Mouse (Mus musculus): ENCODE measurements around the gene Smarcd1.

GRCm38 (mm10) chr15:99671783-99672182, 30.1 kb upstream of the Smarcd1 start:
- TF ChIP-seq CTCF (IDR thresholded peaks at IDR 0.05; ENCODE audit: low read depth, low read length) (no peak), POLR2A (IDR thresholded peaks at IDR 0.05; ENCODE audit: extremely low read depth, insufficient read depth, low read length) (no peak)
